Mouse (Mus musculus) kidney, postnatal 25 days (tissue): Measurements from ENCODE around the gene Olfr56.
"Not testable (repeated sequence)": the region's sequence is repeated elsewhere in the genome, so short reads cannot be mapped to it uniquely, and the experiment has no call there.

Experiments
- DNase-seq, 2 experiments: peaks; one replicate each; pipeline ENCODE4 v3.0.0; 2021; ENCODE audit warnings: mixed read lengths in 2 of 2

The Olfr56 gene

GRCm38 (mm10) chr11:48978240-48978939 is at the start of gene Olfr56:
TSS of gene Olfr56 (plus strand) at chr11:48978889.
- not testable (repeated sequence) for DNase-seq

- DNase-seq, result not testable (repeated sequence)
These were observed 45.3 kb upstream of the Olfr56 start for GRCm38 (mm10) chr11:48933422-48933821.

GRCm38 (mm10) chr11:48933923-48934322 is 44.8 kb upstream of the Olfr56 start:
- not testable (repeated sequence) for DNase-seq

- not testable (repeated sequence) for DNase-seq
These were observed 43.4 kb upstream of the Olfr56 start for GRCm38 (mm10) chr11:48935291-48935690.

DNA sequence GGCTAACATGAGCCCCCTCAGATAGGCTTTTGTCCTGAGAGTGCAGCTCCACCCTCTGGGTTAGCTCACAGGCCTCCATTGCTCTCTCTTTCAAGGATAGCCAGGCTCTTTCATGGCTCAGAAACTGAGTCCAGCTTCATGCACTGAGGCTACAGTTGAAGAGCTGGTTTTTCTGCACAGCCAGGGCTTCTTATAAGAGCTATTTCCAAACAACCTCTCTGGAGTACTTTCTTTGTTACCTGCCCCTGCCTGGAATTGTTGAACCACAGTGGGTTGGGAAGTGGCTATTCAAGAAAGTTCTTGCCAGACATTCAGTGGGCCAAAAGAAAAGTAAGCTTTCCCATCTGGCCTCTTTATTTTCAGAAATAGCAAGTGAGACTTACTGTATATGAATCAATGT is 39.4 kb upstream of the Olfr56 start:
- DNase-seq, result not testable (repeated sequence)

DNA sequence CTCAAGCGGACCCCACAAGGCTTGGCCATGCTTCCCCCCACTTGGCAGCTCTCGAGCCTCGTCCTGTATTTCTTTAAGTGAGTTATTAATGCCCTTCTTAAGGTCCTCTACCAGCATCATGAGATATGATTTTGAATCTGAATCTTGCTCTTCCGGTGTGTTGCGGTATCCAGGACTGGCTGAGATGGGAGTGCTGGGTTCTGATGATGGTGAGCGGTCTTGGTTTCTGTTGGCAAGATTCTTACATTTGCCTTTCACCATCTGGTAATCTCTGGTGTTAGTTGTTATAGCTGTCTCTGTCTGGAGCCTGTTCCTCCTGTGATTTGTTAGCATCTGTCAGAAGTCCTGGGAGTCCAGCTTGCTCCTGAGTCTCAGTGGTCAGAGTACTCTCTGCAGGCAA is 32.6 kb upstream of the Olfr56 start, which contains the start of gene Psme2b:
TSS of gene Psme2b (minus strand) at position 101 of the 400 bp plus-strand sequence.
- not testable (repeated sequence) for DNase-seq

- DNase-seq, result not testable (repeated sequence)
These were observed 4.0 kb upstream of the Olfr56 start for GRCm38 (mm10) chr11:48974686-48975085.

GRCm38 (mm10) chr11:48979251-48979650 is 562 bp downstream of the Olfr56 start, which contains the start of gene 9930111J21Rik1:
TSS of gene 9930111J21Rik1 (minus strand) at chr11:48979398.
- DNase-seq, result not testable (repeated sequence)

DNA sequence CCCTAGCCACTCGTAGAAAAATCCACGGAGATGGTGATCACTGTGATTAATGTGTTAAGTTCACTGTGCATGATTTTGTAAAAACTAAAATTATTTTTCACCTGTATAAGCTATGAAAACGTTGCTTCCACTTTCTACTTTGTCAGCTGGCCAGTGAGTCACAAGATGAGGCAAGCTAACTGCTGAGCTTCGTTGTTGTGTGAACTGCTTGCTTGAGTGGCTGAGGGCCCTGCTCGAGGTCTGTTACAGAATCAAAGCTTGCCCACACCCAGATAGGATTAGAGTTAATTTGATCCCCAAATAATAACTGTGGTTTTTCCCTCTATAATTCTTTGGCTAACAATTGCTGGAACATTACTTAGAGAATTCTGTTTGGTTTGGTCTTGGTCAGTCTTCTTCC is 1.4 kb downstream of the Olfr56 start:
- not testable (repeated sequence) for DNase-seq

GRCm38 (mm10) chr11:48982848-48983247 is 4.2 kb downstream of the Olfr56 start:
- not testable (repeated sequence) for DNase-seq

DNA sequence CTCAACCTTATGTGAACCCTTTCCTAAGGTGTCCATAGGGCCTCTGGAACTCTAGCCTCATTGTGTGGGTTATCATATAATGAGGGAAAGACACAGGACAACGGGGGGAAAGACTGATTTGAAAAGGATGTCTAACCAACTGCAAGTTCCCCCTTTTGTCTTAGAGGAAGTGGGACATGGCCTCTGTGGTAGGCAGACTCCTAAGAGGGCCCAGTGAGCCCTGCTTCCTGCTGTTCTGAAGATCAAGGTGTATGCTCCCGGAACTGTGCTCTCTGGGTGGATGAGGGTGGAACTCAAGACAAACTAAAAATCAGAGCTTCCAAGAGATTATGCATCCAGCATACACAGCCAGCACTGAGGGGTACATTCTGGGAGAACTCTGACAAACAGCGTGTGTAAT is 9.5 kb downstream of the Olfr56 start:
- not testable (repeated sequence) for DNase-seq

DNA sequence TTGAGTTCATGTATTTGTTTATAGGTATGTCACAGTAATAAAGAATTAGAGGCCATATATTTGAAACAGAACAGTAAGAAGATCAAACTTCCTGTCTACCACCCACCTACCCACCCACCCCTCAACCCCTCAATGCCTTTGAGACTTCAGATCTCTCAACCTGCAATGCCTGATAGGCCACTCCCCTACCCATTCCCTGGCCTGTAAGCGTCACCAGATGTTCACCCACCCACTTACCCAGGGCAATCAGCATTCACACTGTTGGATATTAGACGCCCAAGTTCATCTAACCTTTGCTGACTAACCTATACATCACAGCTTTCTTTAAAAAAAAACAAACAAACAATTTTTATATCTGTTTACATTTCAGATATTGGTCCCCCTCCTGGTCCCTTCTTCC is 11.3 kb downstream of the Olfr56 start:
- not testable (repeated sequence) for DNase-seq

- DNase-seq, result peak; percentile 16 to 31
These were observed 13.2 kb downstream of the Olfr56 start, which contains the start of gene Gm12185 for GRCm38 (mm10) chr11:48991740-48992520. TSS of gene Gm12185 (minus strand) at chr11:48992226.

DNA sequence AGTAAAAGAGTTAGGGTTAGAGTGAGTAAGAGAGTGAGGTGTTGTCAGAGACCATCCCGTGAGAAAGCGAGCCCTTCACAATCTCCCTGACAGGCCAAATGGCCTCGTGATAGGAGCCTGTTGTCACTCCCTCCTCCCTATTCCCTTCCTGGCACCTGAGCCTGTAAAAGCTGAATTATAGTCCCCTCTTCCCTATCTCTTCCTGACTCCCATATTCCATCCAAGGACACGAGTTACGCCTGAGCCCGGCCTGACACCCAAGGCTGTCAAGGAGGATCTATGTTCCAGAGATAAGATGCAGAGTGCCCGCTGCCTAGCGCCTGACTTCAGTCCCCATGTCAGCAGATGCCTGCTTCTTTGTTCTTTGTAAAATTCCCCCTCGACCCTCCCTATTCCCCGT is 14.6 kb downstream of the Olfr56 start:
- DNase-seq, result peak in 1 of 2 experiments; percentile 25

GRCm38 (mm10) chr11:48994018-48994417 is 15.3 kb downstream of the Olfr56 start, which contains the start of gene Tgtp1:
TSS of gene Tgtp1 (minus strand) at chr11:48994172.
- DNase-seq, result not testable (repeated sequence)

GRCm38 (mm10) chr11:49000411-49000810 is 21.7 kb downstream of the Olfr56 start:
- not testable (repeated sequence) for DNase-seq

DNA sequence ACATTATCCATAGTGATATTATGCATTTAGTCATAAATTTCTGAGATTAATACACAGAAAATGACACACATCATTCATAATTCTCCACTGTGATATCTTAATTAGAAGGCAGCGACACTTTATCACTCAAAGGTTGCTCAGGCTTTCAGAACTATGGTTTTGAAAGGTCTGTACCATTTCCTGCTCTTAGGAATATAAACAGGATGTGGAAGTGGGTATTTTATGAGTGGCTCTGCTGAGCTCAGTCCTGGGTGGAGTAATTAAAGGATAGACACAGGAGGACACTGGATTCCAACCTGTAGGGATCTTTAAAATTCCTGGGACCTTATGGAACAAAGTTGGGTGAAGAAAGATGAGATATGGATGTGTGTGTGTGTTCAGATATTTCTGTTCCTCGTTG is 27.6 kb downstream of the Olfr56 start:
- not testable (repeated sequence) for DNase-seq

GRCm38 (mm10) chr11:49006785-49007184 is 28.1 kb downstream of the Olfr56 start:
- DNase-seq, result peak in 1 of 2 experiments; percentile 42

DNA sequence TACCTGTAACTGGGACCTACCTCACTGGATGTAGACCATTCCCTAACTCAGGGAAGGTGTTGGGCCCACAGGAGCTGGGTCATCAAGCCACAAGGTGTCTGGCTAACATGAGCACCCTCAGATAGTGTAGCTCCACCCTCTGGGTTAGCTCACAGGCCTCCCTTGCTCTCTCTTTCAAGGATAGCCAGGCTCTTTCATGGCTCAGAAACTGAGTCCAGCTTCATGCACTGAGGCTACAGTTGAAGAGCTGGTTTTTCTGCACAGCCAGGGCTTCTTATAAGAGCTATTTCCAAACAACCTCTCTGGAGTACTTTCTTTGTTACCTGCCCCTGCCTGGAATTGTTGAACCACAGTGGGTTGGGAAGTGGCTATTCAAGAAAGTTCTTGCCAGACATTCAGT is 33.4 kb downstream of the Olfr56 start:
- DNase-seq, result not testable (repeated sequence)

GRCm38 (mm10) chr11:49050064-49050463 is 71.4 kb downstream of the Olfr56 start:
- DNase-seq, result not testable (repeated sequence)

- not testable (repeated sequence) for DNase-seq
These were observed 72.6 kb downstream of the Olfr56 start, which contains the start of gene 9930111J21Rik2 for GRCm38 (mm10) chr11:49051093-49051891. TSS of gene 9930111J21Rik2 (minus strand) at chr11:49051242.

- not testable (repeated sequence) for DNase-seq
These were observed 73.2 kb downstream of the Olfr56 start for GRCm38 (mm10) chr11:49051894-49052293.
